In the genomic region with DNA sequence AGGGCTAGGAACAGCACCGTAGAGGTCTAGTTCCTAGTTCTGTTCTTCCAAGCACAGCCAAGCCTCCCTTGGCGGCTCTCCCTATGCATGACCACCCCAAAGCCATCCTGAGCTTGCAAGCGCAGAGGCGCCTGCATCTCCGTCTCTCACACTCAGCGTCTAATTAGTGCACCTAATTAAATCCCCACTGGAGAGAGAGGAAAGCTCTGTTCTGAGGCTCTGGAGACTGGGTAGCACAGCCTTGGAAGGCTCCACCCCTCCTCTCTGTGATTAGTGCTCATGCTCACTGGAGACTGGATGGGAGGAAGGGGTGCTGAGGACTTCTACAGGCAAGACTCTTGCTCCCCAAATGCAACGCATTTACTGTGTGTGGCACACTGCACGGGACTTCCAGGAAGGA, we compare ENCODE assay signal across 24 mouse cellular contexts.
DNase-seq lines count a peak whose midpoint lies in the region; ATAC-seq lines count a peak whose summit lies in the region.
"Had no signal": no experiment of that assay in that cellular context is flagged by ENCODE, and none has a peak within 500 bp of the region (broad histone marks: within the 10 kb centered on the region; RNA-seq: fewer than 3 reads in every experiment).

No protein-coding gene starts in this region.

- H3K27ac ChIP-seq in embryonic facial prominence, embryonic 14.5 days (replicated peaks; ENCODE audit: low read depth, low read length), result no peak overlapping the region
- no peak overlapping the region for H3K27ac ChIP-seq in embryonic facial prominence, embryonic 10.5 days (replicated peaks)
- no peak overlapping the region for H3K27ac ChIP-seq in neural tube, embryonic 13.5 days (replicated peaks)
- H3K27ac ChIP-seq in forebrain, embryonic 16.5 days (ENCODE audit: low read length), result no peak overlapping the region
- H3K27ac ChIP-seq: hindbrain, embryonic 10.5 days; liver, embryonic 12.5 days had no signal

- peak; percentile 44; the same call in 1 of the 2 replicates for ATAC-seq in embryonic facial prominence, embryonic 14.5 days (ENCODE audit: low read depth)
- ATAC-seq in neural tube, embryonic 13.5 days (ENCODE audit: low read depth), result 0 out of 2 replicates have a peak, but pooled peaks have one; percentile 43
- ATAC-seq in forebrain, embryonic 16.5 days, result peak; percentile 87
- ATAC-seq: liver, embryonic 12.5 days; liver, postnatal 0 days; Patski had no signal

- no peaks in the 10 kb centered on the region for H3K36me3 ChIP-seq in embryonic facial prominence, embryonic 14.5 days (ENCODE audit: control insufficient read depth, insufficient read depth, low read length)
- no peaks in the 10 kb centered on the region for H3K36me3 ChIP-seq in embryonic facial prominence, embryonic 10.5 days (replicated peaks)
- no peaks in the 10 kb centered on the region for H3K36me3 ChIP-seq in neural tube, embryonic 13.5 days
- no peaks in the 10 kb centered on the region for H3K36me3 ChIP-seq in forebrain, embryonic 16.5 days (ENCODE audit: control insufficient read depth, insufficient read depth)
- H3K36me3 ChIP-seq: G1E; hindbrain, embryonic 10.5 days; liver, embryonic 12.5 days had no signal

- no peak overlapping the region for H3K4me2 ChIP-seq in embryonic facial prominence, embryonic 14.5 days (ENCODE audit: low read depth, low read length)
- H3K4me2 ChIP-seq in neural tube, embryonic 13.5 days, result no peak overlapping the region
- H3K4me2 ChIP-seq in forebrain, embryonic 16.5 days (ENCODE audit: low read length), result no peak overlapping the region
- H3K4me2 ChIP-seq: liver, embryonic 12.5 days; midbrain, embryonic 11.5 days had no signal

- no peaks in the 10 kb centered on the region for H3K27me3 ChIP-seq in embryonic facial prominence, embryonic 14.5 days (replicated peaks; ENCODE audit: control insufficient read depth, insufficient read depth, low read length)
- H3K27me3 ChIP-seq in embryonic facial prominence, embryonic 10.5 days (replicated peaks; ENCODE audit: low read depth, poor library complexity, severe bottlenecking), result no peaks in the 10 kb centered on the region
- H3K27me3 ChIP-seq in neural tube, embryonic 13.5 days, result no peaks in the 10 kb centered on the region
- H3K27me3 ChIP-seq in forebrain, embryonic 16.5 days (replicated peaks; ENCODE audit: control insufficient read depth, insufficient read depth, low read length), result no peaks in the 10 kb centered on the region

- peak; percentile 35 for DNase-seq in embryonic facial prominence, embryonic 14.5 days (ENCODE audit: low spot score)
- no peak for DNase-seq in embryonic facial prominence, embryonic 10.5 days (ENCODE audit: low spot score)
- no peak for DNase-seq in neural tube, embryonic 10.5 days (ENCODE audit: extremely low spot score, low spot score)
- DNase-seq in retina, postnatal 1 day, result peak; percentile 89
- DNase-seq in ovary, adult 18-20 months (ENCODE audit: low spot score), result no peak
- DNase-seq in spleen, postnatal 36 days (ENCODE audit: low spot score in 2 of 2), result no peak
- DNase-seq: adrenal gland, postnatal 14 days; cerebellum, adult 2 months; cerebellum, postnatal 14 days; gastrocnemius, postnatal 10 days; heart, postnatal 14 days; kidney, adult 11 months; kidney, postnatal 14 days; liver, postnatal 0 days; lung, postnatal 36 days; right cerebral cortex, postnatal 25 days; thymus, postnatal 14 days had no signal

- 69% methylated on average over 8 of the region's 8 CpGs for WGBS in embryonic facial prominence, embryonic 14.5 days
- WGBS in embryonic facial prominence, embryonic 10.5 days, result 73% methylated on average over 8 of the region's 8 CpGs
- WGBS in neural tube, embryonic 13.5 days, result 57% methylated on average over 8 of the region's 8 CpGs
- WGBS in forebrain, embryonic 16.5 days, result 16% methylated on average over 8 of the region's 8 CpGs

- no peaks in the 10 kb centered on the region for H3K4me1 ChIP-seq in embryonic facial prominence, embryonic 14.5 days (ENCODE audit: control insufficient read depth, insufficient read depth, low read length)
- H3K4me1 ChIP-seq in embryonic facial prominence, embryonic 10.5 days, result peaks cover 15% of the 10 kb centered on the region; the same call in 1 of the 2 replicates
- peaks cover 8% of the 10 kb centered on the region; the same call in 1 of the 2 replicates for H3K4me1 ChIP-seq in neural tube, embryonic 13.5 days (replicated peaks)
- peaks cover 8% of the 10 kb centered on the region for H3K4me1 ChIP-seq in forebrain, embryonic 16.5 days (replicated peaks; ENCODE audit: control insufficient read depth, insufficient read depth, low read length)

- no peaks in the 10 kb centered on the region for H3K9me3 ChIP-seq in embryonic facial prominence, embryonic 14.5 days (ENCODE audit: control insufficient read depth, low read length)
- H3K9me3 ChIP-seq in embryonic facial prominence, embryonic 10.5 days, result no peaks in the 10 kb centered on the region
- no peaks in the 10 kb centered on the region for H3K9me3 ChIP-seq in neural tube, embryonic 13.5 days
- no peaks in the 10 kb centered on the region for H3K9me3 ChIP-seq in forebrain, embryonic 16.5 days (ENCODE audit: control insufficient read depth, low read length)
- H3K9me3 ChIP-seq: G1E; hindbrain, embryonic 10.5 days; liver, embryonic 12.5 days had no signal

- H3K4me3 ChIP-seq in embryonic facial prominence, embryonic 14.5 days (ENCODE audit: low read depth, low read length), result no peak overlapping the region
- H3K4me3 ChIP-seq in embryonic facial prominence, embryonic 10.5 days, result no peak overlapping the region
- H3K4me3 ChIP-seq in neural tube, embryonic 13.5 days, result no peak overlapping the region
- no peak overlapping the region for H3K4me3 ChIP-seq in forebrain, embryonic 16.5 days (replicated peaks; ENCODE audit: low read length)
- H3K4me3 ChIP-seq: hindbrain, embryonic 10.5 days; liver, embryonic 12.5 days had no signal

- no peak overlapping the region for H3K9ac ChIP-seq in embryonic facial prominence, embryonic 14.5 days (ENCODE audit: low read depth, low read length)
- H3K9ac ChIP-seq in neural tube, embryonic 13.5 days, result no peak overlapping the region
- H3K9ac ChIP-seq in forebrain, embryonic 16.5 days (replicated peaks; ENCODE audit: low read depth, low read length), result no peak overlapping the region
- H3K9ac ChIP-seq: liver, embryonic 12.5 days; liver, postnatal 0 days had no signal

Comparison
In these comparisons a context has a peak if more than half of its experiments do, and no peak if none do; other contexts are left out.
1. DNase-seq: peak in embryonic facial prominence, embryonic 14.5 days (single experiment) and retina, postnatal 1 day (single experiment); none in embryonic facial prominence, embryonic 10.5 days (single experiment), neural tube, embryonic 10.5 days (single experiment), ovary, adult 18-20 months (single experiment) and spleen, postnatal 36 days (0 of 2).
2. Peak in every context shown above with its lines, with median percentiles within 50 percentile points of each other: ATAC-seq.